Mouse (Mus musculus) ovary, postnatal 36 days (tissue): ENCODE measurements around the gene Ankrd52.
A peak's percentile ranks its signal among the peaks of the same experiment; 100 is the strongest.

Experiments
- DNase-seq: peaks from one replicate; pipeline ENCODE4 v3.0.0; 2022; ENCODE audit warnings: low spot score, mixed read lengths

Ankrd52 gene

DNA sequence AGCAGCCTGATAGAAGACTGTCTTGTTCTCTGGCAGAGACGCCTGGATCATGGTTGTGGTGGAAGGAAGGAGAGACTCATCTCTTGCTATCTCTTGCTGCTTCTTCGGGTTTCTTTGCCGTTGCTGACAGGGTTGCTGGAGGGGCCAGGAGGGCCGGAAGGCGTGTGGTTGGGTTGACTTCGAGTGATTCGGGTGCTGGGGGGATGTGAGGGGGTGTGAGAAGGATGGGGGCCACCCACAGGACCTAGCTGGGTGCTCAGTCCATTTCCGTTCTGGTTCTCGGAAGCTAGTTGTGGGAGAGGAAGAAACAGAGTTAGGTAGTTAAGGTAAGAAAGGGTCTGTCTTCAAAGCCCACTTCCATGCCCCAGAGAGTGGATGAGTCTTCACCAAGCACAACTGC, 24.7 kb downstream of the Ankrd52 start:
- no peak for DNase-seq

DNA sequence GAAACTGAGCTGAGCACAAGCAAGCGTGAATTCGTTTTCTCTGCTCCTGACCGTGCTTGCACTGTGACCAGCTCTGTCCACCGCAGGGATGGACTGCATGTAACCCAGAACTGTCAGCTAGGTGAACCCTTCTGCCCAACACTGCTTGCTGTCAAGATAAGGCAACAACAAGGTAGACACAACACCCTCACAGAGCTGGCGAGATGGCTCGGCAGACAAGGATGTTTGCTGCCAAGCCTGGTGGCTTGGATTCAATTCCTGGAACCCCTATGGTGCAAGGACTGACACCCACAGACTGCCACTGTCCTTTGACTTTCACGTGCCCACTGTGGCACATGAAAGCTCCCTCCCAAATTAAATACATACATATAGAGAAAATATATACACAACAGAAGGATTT, 27.0 kb downstream of the Ankrd52 start:
- no peak for DNase-seq

DNA sequence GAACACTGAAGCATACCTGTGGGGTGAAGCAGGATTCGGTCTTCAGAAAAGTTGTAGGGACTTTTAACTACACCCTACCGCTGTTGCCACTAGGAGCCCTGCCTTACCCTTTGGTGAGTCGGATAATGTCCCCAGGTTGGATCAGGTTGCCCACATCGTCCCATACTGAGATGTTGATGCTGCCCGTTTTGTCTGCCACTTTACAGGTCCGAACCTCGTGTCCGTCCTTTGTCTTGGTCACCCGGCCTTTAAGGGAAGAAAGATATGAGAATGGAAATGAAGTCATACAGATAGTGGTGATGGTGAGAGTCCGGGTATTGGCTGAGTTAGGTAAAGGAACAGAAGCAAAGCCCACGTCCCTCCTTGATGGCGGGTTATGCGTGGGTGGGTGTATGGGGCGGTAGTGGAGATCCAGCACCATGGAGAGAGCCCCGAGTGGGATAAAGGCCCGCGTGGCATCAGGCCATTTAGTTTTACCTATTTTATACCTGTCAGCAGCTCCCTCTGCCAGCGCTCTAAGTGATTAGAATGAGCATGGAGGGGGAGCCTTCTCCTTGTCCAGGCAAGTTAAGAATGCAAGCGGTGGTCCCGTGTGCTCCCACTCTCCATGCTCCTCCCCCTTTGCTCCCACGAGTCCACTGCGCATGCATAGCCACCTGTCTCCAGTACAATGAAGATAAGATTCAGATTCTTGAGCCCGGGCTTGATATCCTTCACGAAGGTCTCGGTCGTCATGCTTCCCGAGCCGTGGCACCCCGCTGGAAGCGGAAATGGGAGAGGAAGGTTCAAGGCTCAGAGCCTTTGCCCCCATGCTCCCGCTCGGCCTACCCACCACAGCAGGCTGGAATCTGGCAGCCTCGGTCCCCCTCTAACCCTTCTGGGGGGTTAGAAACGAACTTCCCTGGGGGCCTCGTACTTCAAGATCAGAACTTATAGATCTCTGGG, 31.9 kb downstream of the Ankrd52 start:
- DNase-seq = peak; percentile 42

DNA sequence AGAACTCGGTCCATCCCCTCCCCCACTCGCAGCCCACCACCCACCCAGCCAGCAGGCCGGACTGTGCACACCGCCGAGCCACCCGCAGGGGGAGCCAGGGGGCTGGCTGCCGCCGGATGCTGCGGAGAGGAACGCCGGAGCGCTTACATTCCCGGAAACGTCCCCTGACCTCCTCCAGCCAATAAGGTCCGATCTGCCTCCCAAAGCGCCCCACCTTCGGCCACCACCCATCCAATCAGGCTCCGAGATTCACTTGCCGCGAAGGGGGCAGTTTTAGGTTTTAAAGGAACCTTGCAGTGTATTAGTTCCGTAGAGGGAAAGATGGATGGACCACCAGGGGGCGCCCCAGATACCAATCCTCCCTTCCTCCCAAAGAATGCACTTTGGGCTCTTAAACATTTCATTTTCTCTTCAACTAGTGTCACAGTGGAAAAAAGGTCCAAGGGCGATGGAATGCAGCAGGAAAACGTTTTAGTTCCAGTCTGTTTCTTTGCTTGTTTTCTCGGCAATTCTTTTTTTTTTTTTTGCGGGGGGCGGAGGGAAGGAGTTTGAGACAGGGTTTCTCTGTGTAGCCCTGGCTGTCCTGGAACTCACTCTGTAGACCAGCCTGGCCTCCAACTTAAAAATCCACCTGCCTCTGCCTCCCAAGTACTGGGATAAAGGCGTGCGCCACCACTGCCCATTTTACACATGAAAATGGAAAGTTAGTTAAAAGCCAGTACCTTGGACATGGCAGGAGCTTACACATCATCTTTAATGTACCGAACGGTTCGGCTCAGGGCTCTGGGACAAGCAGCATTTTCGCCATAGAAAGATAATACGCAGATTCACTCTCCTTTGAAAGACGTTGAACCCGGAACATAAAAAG, 33.0 kb downstream of the Ankrd52 start:
- DNase-seq = peak; percentile 95

DNA sequence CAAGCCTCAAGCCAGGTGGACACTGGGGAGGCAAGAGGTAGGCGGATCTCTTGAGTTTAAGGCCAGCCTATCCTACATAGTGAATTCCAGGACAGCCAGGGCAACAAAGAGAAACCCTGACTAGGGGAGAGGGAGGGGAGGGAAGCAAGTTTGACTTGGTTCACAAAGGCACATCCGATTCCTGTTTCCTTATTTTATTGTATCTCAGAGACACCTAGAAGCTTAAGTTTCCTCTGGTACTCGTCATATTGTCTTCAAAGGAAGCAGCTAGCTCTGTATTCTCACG, 33.6 kb downstream of the Ankrd52 start:
- DNase-seq = no peak

DNA sequence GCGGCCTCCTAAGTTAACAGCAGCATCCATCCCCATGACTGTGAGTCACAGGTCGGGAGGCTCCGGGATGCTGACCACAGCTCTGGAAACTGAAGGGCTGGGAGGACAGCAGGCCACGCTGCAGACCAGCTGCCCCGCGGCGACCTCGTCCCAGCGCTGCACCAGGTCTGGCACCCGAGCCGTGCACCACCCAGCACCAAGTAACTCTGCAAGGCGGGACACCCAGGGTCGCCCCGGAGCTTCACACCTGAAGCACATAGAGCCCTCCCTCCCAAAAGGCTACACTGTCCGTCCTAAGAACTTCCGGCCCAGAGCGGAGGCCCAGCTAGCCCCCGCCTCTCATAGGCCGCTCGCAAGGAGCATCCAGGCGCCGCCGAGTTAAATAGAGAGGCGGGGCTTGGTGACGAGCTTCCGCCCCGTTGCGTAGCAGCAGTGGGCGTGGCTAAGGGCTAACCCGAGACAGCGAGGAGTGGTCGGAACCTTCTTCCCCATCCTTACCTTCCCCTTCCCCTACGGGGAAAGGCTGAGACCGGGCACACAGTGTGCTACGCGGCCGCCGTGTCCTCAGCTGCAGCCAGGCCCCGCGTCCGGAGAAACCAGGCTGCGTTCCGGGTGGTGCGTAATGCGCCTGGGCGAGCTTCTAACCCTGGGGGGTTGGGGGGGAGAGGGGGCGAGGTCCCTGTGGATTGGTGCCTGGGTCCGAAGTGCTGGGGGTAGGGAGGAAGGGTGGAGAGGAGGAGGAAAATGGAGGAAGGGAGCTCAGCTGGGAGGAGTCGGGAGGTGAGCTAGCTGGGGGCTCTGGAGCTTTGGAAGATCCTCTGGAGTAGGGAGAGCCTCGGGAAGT, 34.5 kb downstream of the Ankrd52 start, which contains the start of the genes Nabp2 and Rnf41:
Nabp2 (minus strand) TSS at position 282 of the 844 bp plus-strand sequence.
Rnf41 (plus strand) TSS at position 447 of the 844 bp plus-strand sequence.
- peak; percentile 97 for DNase-seq

DNA sequence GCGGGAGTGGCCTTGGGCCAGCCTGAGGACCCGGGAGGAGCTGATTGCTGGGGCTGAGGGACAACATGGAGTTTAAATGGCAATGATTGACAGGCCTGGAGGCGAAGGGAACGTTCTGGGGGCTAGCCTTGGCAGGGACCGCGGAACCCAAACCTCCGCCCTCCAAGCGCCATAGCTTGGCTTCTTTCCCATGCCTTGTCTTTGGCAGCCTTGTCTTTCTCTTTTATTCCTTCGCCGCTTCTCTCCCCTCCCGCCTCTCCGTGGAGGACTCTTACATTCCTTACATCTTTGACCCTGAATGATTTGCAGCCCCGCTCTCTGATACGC, 35.1 kb downstream of the Ankrd52 start:
- DNase-seq = peak; percentile 52

DNA sequence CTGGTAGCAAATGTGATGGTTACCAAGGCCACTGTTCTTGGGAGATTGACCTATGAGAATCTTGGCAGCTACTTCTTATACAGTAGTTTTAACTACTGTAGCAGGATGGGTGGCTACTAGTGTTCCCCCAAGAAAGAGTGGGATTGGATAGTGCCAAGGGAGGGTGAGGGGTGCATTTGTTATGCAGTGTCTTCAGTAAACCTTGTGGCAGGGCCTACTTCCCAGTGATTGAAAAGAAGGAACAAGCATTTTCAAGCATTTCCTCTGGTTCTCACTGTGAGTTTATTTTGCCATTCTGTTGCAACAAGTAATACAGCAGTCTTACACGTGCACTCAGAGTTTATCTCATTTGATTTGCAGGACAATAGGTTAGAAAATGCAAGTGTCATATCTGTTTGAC, 35.6 kb downstream of the Ankrd52 start:
- no peak for DNase-seq

DNA sequence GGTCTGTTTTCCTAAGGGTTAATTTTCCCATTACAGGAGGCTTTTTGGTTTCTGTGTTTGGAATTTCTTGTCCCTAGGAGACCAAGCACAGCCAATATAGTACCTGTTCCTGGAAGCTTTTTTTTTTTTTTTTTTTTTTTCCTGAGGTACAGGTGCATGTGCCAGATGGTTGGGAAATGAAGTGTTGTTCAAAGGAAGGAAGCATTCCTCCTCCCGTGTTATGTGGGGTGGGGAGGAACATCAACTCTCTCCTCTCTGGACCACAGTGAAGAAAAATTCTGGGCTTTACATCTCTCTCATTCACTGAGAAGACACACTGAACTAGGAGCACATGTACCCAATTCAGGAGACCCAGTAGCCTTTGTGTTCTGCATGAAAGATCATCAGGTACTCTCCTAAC, 36.2 kb downstream of the Ankrd52 start:
- DNase-seq = no peak

DNA sequence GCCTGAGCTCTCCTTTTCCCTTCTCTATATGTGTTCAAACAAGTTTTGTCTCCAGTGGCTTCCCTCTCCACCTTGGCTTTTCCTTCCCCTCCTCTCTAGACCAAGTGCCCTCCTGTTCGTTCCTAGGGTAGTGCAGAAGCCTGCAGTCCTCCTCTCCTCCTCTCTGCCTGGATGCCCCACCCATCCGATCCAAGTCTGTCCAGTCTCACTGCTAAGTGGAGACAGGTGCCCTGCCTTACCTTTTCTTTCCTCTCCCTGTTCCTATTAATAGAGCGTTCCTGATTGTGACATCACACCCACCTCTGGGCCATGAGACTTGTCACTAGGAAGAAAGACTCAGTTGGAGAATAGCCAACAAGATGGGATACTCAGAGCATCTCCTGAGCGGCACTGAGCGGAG, 37.9 kb downstream of the Ankrd52 start:
- no peak for DNase-seq

DNA sequence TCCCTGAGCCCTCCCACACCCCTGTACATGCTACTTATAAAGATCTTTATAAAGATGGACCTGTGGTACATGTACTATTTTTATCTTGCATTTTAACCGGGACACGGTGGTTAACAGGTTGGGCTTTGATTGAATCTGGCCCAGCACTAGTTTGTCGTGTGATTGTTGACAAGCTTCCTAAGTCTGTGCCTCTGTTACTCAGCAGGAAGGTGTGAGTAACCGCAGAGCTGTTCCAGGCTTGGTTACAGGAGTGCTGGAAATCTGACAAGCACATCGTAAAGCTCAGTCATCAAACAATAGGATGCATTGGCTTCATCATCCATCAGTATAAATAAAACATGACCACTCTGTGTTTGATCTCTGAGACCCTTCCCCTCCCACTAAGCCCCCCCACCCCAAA, 45.5 kb downstream of the Ankrd52 start:
- no peak for DNase-seq

DNA sequence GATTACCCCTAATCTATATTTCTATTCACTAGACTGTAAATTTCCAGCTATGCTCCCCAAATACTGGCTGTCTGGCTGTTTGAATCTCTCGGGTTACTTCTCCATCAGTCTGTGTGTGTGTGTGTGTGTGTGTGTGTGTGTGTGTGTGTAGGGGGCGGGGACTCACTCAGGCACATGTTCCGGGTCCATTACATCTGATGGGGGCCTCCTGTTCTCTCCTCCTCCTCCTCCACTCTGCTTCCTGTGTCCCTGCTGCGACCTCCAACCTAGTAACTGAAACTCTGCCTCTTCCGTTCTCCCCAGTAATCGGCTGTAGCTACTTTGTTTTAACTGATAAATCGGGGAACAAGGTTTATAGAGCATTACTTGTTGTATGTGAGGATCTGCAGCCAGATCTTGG, 47.7 kb downstream of the Ankrd52 start:
- no peak for DNase-seq

DNA sequence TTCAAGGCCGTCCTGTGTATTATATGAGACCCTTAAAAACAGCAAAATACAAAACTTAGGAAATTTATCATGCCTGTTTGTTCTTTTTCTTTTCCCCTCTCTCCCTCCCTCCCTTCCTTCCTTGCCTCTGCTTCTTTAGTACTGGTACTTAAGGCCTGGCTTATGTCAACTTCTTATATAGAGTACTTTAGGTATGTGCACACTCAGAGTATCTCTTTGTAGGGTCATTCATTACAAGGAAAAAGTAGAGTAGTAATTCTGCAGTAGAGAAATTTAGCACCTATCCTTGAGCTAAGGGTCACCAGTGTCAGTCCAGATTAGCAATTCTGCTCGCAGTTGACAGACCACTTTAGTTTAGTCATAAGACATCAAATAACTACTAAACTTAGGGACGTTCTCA, 48.3 kb downstream of the Ankrd52 start:
- no peak for DNase-seq

DNA sequence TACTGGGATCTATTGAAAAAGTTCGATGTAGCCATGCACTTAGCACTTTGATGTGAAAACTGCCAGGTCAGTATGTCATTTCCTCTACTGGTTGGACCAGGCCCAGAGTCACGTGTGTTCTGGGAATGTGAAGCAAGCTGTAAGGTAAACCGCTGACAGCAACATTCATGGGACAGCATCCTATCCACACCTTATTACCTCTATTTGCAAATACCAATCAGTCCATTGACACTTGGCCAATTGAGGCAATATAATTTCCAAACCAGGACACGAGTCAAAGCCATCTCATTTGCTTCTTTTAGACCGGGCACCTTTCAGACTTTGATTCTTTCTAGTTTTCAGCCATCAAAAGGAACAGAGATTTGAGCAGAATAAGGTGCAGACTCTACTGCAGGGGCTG, 52.1 kb downstream of the Ankrd52 start:
- no peak for DNase-seq

DNA sequence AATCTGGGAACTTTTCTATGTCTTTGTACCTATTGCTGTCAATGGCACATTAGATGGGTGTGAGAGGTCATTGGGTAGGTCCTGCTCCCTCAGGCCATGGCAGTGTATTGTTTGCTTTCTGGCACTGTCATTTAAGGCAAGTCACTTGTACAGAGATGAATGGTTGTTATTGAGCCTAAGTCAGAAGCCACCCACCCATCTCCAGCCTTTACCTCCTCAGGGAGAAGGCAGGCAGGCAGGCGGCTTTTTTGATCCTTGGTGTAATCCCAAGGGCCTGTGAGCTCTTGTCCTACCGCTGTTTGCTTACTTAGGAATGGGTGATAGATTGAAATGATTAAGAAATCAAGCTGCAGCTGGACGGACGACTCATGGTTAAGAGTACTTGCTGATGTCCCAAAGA, 52.5 kb downstream of the Ankrd52 start:
- no peak for DNase-seq

DNA sequence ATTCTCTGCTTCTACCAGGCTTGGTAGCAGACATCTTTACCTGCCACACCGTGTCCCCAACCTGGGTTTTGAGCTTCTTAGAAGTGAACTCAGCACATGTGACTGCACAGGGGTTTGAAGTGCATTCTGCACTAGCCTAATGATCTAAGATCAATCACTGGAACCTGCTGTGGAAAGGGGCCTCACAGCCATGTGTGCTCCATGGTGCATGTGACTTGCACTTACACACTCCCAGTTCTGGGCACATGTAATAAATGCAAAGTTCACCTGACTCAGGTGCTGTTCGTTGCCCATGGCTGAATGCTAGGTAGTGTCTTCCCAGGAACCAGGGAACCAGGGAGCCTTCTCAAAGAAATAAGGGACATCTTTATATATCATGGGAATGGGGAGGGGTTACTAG, 56.5 kb downstream of the Ankrd52 start:
- DNase-seq = no peak

DNA sequence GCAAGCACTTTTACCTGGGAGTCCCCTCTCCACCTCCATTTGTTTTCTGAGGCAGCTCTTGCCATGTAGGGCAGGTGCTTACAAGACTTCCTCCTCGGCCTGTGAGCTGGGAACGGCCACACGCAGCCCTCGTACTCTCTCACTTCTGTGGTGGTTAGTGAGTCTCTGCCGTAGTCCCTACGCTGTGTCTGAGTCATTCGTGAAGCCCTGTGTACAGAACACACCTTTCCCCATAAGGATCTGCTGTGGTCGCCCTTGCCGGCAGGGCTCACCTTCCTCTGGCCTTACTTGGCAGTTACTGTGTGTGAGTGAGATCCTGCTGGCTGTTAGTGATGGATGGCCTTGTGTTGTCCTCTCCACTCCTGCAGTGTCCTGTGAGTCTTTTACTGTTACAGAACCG, 57.8 kb downstream of the Ankrd52 start:
- DNase-seq = no peak

DNA sequence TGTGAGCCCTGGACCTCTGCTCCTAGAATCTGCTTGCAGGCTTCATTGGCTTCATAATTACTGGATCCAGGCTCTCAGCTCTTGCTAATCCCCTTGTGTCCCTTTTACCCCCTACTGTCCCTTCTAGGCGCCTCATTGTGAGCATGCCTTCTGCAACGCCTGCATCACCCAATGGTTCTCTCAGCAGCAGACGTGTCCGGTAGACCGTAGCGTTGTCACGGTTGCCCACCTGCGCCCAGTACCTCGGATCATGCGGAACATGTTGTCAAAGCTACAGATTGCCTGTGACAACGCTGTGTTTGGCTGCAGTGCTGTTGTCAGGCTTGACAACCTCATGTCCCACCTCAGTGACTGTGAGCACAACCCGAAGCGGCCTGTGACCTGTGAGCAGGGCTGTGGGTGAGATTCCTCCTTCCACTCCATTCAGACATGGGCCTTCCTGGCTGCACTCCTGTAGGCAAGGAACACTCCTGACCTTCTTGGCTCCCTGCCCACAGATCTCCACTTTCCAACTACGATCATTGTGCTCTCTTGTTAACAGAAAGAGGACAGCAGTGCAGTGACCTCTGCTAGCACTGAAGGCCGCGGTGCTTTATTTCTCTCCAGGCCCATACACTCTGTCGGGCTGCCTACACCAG, 58.4 kb downstream of the Ankrd52 start:
- DNase-seq = peak; percentile 45

DNA sequence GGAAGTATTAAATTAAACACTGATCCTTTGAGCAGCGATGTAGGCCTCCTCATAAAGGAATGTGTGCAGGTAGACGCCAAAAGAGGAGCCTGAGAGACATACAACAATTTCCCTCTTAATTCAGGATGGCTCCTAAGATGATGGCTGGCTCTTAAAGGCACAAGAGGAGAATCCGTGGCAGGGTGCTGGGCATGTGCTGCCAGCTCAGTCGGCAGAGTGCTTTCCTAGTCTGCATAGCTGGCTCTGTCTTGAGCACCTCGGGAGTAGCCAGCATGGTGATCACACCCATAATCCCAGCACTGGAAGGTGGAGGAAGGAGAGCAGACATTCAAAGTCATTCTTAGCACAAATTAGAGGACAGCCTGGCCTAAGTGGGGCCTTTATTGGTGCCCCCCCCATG, 59.0 kb downstream of the Ankrd52 start:
- DNase-seq = no peak

DNA sequence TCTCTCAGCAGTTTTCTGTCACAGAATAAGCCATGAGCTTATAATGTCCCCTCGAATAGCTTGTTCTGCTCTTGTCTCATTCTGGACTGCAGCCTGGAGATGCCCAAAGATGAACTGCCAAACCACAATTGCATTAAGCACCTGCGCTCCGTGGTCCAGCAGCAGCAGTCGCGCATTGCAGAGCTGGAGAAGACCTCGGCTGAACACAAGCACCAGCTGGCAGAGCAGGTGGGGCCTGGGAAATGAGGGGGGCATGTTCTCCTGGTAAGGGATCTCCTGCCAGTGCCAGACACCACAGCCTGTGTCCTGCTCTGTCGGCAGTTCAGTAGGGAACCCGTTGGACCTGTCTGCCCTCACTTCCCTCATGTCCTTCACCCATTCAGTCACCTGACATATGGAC, 59.5 kb downstream of the Ankrd52 start:
- DNase-seq = no peak

DNA sequence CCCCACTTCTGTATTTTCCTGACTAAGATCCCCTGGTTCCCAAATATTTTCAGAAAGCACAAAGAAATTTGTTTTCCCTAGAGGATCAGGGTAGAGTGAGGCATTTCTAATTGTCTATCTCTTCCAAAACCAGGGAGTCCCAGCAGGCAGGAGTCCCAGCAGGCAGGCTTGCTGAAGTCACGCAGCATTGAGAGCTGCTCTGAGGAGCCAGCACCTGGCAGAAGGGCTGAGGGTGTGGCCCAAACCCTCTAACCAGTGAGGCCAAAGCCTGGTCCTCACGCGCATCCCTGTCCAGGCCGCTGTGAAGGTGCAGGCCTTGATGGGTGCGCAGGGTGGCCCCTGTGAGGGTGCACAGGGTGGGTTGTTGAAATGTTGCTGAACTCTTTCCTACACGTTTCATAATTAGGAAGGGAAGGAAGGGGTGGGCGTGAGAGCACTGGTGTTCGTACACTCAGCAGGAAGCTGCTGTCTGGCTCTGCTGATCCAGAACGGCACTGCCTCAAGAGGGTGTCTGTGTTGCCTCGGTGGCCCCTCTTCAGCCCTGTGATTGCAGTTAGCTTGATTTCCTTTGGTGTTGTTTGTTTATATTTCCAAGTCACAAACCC, 61.9 kb downstream of the Ankrd52 start:
- DNase-seq = no peak
